Mouse (Mus musculus) frontal cortex, postnatal 14 days (tissue): ENCODE results near the gene Dnah2.
"Not testable (repeated sequence)": the region's sequence is repeated elsewhere in the genome, so short reads cannot be mapped to it uniquely, and the experiment has no call there.

Source experiments
- DNase-seq, 2 experiments: peaks; one replicate each; pipeline ENCODE4 v3.0.0; 2022; ENCODE audit warnings: low spot score in 2 of 2

Gene Dnah2

DNA sequence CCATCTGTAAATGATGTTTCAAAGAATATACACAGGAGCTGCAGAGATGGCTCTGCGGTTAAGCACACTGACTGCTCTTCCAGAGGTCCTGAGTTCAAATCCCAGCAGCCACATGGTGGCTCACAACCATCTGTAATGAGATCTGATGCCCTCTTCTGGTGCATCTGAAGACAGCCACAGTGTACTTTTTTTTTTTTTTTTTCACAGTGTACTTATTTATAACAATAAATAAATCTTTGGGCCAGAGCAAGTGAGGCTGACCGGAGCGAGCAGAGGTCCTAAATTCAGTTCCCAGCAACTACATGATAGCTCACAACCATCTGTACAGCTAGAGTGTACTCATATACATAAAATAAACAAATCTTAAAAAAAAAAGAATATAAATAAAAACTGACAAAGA, 18.6 kb downstream of the Dnah2 start:
- not testable (repeated sequence) for DNase-seq

DNA sequence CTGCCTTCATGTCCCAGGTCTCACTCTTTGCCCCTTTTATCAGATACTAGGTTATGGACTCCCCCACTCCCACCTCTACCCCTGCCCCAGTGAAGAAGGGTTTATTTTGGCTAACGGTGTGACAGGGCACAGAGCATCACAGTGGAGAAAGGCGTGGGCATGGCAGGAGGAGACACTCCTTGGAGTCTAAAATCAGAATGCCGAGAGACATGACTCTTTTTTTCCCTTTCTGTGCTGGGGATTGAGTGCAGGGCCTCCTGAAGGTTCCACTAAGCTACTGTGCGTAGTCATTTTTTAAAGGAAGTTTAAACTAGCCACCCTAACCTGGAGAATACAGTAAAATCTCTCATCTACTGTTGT, 20.9 kb downstream of the Dnah2 start:
- no peak for DNase-seq

DNA sequence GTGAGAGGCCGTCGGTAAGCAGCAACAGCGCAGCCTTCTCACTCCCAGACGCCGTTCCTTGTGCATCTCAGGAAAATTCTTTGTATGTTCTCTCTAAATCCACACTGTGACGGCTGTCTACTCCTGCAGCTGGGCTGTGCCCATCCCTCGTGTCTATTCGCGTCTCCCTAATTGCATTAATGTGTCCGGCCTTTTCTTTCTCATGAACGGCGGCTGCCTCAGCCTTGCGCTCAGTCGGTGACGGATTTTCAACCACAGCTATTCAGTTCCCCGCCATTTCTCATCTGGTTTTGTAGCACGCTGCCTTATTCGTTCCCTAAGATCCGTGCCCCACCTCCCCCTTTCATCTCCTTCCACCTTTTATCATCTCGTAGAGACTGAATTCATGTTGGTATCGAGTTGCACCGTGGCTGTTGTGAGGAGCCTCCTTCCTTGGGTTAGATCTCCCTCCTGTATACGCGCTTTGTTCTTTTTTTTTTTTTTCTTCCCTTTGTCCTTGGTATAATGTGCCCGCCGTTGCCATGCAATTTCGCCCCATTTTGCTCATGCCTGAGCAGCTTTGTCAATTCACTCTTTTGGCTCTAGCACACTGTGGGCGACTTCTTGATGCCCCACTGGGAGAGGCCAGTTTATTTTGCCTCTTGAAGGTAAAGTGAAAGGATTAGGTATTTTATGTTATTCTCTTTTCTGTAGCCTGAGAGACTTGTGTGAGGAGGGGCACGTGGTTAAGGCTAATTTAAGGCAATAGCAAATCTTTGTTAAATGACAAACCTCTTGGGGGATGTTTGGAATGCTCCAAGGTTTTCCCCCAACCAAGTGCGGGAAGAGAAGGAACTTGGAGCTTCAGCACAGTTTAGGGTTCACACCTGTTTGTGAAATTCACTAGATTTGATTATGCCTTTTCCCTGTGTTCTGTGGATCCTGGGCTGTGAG, 21.5 kb downstream of the Dnah2 start:
- DNase-seq, result no peak

DNA sequence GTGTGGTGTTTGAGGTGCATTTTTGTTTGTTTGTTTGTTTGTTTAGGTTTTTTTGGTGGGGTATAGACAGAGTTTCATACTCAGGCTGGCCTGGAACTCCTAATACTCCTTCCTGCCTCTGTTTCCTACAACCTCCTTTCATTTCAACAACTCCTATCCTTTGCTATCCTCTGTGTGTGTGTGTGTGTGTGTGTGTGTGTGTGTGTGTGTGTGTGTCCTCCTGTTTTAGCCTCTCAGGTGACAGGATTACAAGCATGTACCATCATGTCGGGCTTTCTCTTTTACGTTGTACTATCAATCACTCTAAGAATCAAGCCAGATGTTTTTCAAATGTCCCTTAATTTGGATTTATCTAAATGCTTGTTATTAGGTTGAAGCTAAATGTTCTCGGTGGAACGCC, 22.3 kb downstream of the Dnah2 start:
- DNase-seq, result no peak

DNA sequence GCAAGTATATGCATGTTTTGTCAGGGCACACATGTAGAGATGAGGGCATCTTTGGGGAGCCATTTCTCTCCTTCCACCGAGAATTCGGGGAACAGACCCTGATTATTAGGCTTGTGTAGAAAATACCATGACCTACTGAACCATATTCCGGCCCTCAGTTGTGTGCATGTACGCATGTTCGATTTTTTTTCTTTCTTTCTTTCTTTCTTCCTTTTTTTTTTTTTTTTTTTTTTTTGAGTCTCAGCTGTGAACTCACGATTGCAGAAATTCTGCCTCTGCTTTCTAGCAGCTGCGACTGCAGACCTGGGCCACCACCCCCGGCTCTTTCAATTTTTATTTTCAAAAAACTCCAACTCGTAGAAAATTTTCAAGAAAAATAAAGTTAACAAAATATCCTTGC, 23.2 kb downstream of the Dnah2 start:
- no peak for DNase-seq

DNA sequence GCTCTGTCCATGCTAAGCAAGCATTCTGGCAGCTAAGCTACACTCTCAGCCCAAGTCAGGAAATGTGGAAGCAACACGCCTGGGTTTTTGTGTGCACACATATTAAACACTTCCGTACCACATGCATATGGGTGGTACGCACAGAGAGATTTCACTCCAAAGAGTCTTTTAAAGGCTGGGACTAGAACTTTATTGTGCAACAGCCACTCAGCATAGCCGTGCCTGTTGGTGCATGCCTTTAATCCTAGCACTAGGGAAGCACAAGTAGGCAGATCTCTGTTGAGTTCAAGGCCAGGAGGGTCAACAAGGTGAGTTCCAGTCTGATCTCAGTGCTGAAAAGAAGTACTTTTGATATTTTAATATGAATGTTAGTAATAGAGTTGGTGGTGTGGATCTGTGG, 25.3 kb downstream of the Dnah2 start:
- no peak for DNase-seq

DNA sequence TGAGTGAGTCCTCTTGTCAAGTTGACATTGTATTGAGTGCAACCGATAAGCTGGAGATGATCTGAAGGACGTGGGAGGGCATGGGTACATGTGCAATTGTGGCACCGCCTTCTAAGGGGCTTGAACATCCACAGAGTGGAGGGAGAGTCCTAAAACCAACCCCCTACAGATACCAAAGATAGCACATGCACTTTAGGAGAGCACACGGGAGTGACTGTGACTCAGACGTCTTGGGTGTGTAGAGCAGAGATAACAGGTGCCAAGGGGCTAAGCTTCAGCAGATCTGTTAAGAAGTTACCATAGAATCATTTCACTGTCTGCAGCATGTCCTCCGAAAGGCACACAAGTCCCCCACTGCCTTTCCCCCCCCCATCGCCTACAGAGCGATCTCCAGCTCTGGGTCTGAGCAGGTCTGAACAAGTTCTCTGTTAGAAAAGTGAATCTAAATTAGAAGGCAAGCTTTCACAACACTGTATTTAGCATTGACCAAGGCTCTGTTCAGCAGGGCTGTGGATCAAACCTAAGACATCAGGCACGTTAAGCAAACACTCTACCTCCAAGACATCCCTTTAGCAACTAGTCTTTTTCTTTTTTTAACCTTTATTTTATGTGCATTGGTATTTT, 27.3 kb downstream of the Dnah2 start:
- no peak for DNase-seq

DNA sequence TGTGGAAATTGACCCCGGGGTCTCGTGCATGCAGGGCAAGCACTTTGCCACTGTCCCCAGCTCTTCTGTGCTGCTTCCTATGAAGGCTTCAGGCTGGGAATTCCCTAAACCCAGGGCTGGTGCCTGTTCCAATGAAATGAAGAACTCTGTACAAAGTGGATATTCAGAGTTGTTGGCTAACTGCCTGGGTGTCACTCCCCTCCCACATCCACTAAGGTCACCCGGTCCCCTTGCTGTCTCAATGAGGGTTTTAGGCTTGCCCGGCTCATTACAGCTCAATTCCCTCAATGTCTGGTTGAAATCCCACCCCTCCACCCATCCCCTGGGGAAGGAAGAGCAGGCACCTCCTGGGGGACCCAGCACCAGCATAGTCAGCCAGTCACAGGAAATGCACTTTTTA, 28.9 kb downstream of the Dnah2 start:
- no peak for DNase-seq

DNA sequence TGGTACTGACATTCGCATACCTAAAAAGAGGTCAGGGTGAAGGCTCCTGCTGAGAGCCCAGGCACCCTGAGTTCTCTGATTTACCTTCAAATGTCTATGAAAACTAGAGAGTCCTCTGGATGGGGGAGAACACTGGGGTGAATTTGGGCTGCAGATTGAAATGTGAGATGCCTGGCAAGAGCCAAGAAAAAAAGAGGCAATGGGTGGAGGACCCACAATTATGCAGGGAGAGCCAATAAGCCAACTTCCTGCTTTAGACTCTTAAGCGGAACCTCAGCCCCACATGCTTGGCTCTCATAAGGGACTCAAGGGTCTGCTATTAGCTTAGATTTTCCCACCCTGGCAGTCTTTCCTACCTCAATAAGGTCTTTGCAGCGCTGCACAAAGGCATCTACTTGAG, 32.2 kb downstream of the Dnah2 start:
- no peak for DNase-seq

DNA sequence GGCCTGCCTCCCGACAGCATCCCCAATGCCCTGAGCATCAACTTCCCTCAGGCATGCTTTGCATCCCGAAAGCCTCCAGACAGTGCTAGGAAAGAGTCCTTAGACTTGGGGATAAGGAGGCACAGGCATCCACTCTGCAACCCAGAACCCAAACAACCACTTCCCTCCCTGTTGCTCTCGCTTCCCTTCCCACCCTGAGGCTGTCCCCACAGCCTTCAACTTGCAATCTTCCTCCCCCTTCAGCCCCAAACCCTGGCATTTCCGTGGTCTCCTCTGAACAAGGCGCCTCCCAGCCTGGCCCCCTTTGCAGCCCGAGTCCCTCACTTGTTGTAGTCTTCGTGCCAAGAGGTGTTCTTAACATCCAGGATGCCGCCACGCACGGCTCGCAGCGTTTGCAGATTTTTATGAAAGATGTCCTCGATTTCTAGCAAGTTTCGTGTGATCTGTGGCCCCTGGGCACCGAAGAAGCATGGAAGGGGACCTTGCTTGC, 32.7 kb downstream of the Dnah2 start:
- DNase-seq, result no peak

DNA sequence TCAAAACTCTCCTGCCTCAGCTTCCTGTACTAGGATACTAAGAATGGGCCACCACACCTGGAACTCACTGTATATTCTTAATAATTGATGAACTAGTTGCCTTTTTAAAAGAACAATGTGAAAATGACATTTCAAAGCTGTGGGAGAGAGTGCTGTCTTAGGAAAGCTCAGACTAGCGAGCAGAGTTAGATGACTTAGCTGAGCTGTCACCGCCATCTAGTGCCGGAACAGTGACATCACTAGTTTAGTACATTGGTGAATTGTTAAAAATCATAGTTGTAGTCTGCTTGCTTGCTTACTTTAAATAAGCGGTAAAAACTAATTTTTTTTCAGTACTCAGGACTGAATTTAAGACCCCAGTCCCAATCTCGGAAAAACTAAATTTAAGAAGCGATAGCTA, 35.1 kb downstream of the Dnah2 start:
- peak in 1 of 2 experiments; percentile 54 for DNase-seq

DNA sequence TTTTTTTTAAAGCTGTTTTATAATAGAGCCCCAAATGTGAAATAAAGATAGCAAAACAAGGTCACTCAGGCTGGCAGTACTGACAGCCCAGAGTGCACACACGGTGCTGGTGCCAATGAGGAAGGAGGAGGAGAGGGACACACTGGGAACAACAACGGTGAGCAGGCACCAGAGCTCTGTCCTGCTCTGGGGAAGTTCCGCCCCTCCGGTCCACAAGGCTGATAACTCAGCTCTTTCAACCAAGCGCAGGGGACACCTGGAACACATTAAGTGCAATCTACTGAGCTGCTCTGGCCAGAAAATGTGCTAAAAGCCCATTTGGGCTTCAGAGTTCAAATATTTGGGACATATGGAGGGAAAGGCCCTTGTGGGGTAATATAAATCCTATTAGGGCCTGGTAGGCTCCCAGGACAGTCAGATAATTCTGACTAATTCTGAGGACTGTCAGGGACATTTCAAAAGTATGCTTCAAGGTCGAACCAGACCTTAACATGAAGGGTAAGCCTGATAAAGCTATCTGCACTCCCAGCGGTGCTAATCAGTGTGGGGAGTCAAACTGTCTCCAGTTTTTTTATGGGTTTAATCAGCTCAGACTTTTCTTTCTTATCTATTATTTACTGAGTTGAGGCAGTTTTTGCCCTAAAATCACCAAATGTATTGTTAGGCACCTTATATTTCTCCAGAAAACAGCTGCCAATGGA, 38.0 kb downstream of the Dnah2 start:
- no peak for DNase-seq

DNA sequence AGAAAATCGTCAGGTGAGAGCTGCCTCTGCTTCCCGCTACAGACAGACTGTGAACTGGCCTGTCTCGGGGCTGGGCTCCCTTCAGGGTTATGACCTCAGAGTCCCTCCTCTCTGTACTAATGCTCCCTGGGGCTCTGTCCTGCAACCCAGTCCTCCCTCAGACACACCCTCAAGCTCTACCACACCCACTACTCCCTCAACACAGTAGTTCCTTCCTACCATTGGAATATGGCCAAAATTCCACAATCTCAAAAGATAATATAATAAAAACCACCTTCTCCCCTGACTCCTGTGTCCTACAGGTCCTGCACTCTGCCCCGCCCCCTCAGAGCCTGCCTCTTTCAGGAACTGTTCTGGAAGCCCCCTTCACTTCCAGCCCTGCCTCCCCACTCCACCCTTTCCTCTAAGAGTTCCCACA, 45.0 kb downstream of the Dnah2 start:
- DNase-seq, result no peak

DNA sequence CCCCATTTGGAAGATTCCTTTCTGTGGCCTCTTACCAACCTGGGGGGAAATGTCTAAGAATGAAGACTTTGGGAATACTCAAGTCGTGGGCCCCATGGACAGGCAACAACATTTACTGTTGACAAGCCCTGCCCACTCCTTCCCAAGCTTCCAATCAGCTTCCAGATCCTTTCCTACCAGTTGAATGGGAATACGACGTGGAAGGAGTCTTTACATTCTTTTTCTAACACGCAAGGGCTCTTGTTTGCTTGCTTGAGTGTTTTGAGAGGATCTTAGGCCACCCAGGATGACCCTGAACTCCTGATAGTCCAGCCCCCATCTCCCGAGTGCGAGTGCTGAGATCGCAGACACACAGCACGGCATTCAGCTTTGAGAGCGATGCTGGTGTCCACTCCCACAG, 47.4 kb downstream of the Dnah2 start:
- no peak for DNase-seq

DNA sequence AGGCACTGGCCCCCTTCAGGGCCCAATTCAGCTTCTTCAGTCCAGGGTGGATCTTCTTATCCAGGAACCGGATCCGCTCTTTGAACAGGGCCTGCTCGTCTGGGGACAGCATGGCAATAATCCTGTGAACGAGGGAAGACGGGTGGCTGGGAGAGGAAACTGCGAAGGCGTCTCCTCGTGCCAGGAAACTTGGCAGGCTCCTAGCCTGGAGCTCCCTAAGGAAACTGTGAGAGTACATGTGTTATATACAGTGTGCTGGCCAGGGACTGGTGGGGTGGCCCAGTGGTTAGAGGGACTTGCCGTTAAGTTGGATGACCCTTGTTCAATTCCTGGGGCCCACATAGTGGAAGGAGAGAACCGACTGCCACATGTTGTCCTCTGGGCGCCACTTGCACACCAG, 49.8 kb downstream of the Dnah2 start:
- no peak for DNase-seq

DNA sequence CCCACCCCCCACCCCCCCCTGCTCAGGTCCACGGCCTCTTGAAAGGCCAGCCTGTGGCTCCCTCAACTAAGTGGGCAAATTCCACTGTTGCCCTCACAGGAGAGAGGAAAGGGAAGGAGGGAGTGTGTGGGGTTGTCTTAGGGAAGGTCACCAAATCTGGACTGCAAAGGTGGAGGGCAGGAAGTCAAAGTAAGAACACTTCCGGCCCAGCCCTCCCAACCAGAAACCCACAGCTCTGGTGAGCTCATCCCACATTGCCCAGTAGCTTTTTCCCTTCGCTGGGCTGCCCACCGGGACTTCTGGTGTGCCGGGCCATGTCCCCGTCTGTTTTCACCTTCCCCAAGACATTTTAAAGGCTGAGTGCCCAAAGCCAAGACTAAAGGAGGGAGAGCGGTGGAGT, 57.2 kb downstream of the Dnah2 start:
- DNase-seq, result no peak

DNA sequence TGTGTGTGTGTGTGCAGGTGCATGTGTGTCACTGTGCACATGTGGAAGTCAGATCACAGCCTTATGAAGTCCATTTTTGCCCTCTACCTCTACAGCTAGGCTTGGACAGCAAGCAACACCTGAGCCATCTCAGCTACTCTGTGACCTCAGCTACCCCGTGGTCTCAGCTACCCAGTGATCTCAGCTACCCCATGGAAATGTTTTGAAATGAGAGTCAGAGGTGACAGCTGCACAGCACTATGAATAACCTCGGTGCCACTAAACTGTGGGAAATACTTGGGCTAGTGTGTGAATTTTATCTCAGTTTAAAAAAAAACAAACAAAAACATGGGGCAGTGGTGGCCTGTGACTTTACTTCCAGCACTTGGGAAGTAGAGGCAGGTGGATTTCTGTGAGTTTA, 58.0 kb downstream of the Dnah2 start:
- no peak for DNase-seq

DNA sequence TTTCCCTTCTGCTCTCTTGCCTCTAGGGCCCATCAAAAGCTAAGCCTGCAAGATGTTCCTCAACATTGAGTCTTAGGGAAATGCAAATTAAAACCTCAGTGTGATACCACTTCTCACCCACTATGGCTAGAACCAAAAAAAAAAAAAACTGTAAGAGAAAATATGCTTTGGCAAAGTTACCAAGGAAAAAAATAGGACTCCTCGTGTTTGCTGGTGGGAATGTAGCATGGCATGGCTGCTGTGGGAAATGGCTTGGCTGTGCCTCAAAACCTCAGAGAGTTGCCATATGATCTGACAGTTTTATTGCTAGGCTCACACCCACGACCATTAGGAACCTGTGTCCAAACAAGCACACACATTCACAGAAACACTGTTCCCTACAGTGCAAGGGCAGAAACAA, 61.4 kb downstream of the Dnah2 start:
- DNase-seq, result no peak

DNA sequence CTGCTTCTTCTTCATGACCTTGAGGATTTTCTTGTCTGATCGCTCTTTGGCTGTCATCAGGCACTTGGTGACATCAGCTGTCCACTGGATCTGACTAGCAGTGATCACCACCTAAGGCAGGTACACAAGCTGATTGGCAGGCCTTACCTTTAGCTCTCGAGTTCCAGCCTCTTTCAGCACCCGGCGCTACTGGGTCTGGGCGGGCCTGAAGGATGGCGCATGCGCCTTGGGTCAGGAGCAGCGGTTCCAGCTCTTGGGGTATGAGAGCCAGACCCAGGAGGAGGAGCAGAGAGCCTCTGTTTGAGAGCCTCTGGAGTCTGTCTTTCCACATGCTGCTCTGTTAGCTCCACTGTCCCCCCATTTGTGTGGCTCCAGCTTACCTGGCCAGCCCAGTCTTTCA, 71.3 kb downstream of the Dnah2 start:
- no peak for DNase-seq

DNA sequence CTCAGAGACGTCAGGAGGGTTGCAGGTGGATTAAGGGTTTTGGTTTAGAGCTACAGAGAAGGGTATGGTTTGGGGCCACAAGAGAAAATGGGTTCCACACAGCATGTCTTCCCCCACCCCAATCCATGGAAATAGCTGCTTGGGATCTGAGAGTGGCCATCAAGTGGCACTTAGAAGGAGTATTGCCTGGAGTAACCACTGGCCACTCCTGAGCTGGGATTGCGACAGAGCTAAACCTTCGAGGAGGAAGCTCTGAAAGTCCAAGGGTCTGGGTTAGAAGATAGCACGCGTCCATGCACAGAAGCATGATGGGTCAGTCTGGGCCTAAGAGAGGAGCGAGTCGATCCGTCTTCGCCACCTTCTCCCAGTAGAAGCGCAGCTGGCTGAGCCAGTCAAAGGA, 72.1 kb downstream of the Dnah2 start:
- no peak for DNase-seq

DNA sequence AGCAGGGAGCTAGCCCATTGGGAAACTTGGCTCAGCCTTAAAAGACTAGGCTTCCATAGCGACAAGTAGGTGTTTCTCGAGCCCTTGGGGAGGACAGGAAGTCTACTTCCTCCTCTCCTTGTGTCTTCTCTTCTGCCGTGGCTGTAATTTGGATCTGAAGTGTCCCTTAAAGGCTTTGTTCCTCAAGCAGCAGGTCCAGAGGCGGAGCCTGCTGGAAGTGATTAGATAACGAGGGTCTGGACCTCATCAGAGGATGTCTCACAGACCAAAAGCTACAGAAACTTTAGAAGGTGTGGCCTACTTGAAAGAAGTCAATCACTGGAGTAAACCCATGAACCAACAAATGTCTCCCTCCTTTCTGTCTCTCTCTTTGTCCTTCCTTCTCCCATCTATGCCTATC, 74.2 kb downstream of the Dnah2 start:
- no peak for DNase-seq

DNA sequence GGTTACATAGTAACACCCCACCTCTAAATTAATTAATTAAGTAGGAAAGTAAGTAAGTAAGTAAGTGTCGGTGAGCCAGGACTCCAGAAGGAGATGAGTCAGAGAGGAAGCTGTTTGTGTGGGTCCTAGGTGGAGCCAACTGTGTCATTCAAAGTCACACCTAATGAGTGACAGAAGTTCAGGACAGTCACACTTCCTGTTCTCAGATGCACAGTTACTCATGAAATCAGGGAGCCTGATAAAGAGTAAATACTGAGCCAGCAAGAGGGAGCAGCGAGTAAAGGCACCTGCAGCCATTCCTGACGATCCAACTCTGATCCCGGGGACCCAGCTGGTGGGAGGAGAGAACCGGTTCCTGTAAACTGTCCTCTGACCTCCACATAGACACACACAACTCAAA, 76.2 kb downstream of the Dnah2 start:
- DNase-seq, result no peak

DNA sequence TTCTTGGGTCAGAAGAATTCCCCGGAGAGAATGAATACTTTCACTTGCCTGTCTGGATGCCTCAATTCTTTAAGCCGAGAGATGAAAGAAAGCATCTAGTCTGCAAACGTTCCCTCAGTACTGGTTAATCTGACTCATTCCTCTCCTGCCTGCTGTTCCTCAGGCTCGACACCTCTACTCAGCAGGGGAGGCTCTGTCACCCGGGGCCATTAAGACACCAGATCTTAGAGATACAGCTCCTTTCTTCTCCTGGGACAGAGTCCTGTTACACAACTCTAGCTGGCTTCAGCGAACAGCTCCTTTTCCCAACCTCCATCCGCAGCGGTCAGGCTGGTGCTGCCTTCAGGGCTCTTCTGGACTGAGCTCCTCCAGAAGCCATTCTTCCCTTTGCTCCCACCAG, 77.4 kb downstream of the Dnah2 start:
- no peak for DNase-seq
